Mouse (Mus musculus) limb, embryonic 14.5 days (tissue): ENCODE data around the gene Rpusd3. TPM values are rescaled to one million over a fixed set of nuclear protein-coding genes. Genes with fewer than 3 reads are reported as not detected.

ENCODE experiments used
- ATAC-seq: fragments of 200-750 bp; cut with Nextera tagmentation; 2 replicates; pipeline ENCODE4 v1.8.0; 2017; ENCODE audit warnings: low read depth, moderate number of reproducible peaks, moderate TSS enrichment; ENCODE audit not compliant: low FRiP score
- DNase-seq: peaks from one replicate; pipeline ENCODE4 v3.0.0-alpha.2; 2015; ENCODE audit warnings: low spot score
- H3K27ac ChIP-seq: fragments of 300-500 bp; sonication (generic); replicated peaks from 2 replicates; pipeline ENCODE4 v1.5.1; 2014; ENCODE audit warnings: low read depth, mild to moderate bottlenecking, low read length, moderate library complexity, mixed read lengths
- H3K27me3 ChIP-seq: fragments of 300-500 bp; sonication (generic); 2 replicates; pipeline ENCODE4 v1.6.1; 2014; ENCODE audit warnings: low read length, mixed read lengths; ENCODE audit not compliant: control insufficient read depth, insufficient read depth
- H3K36me3 ChIP-seq: fragments of 300-500 bp; sonication (generic); 2 replicates; pipeline ENCODE4 v1.6.1; 2014; ENCODE audit warnings: mild to moderate bottlenecking, low read length, moderate library complexity, mixed read lengths; ENCODE audit not compliant: control insufficient read depth, insufficient read depth
- H3K4me1 ChIP-seq: fragments of 300-500 bp; sonication (generic); 2 replicates; pipeline ENCODE4 v1.6.1; 2014; ENCODE audit warnings: antibody characterized with exemption, low read length, mixed read lengths; ENCODE audit not compliant: control insufficient read depth, insufficient read depth
- H3K4me2 ChIP-seq: fragments of 300-500 bp; sonication (generic); replicated peaks from 2 replicates; pipeline ENCODE4 v1.6.1; 2014; ENCODE audit warnings: low read depth, mild to moderate bottlenecking, low read length, moderate library complexity; ENCODE audit not compliant: severe bottlenecking
- H3K4me3 ChIP-seq: fragments of 300-500 bp; sonication (generic); replicated peaks from 2 replicates; pipeline ENCODE4 v1.5.1; 2014; ENCODE audit warnings: low read length
- H3K9ac ChIP-seq: fragments of 300-500 bp; sonication (generic); 2 replicates; pipeline ENCODE4 v1.6.1; 2014; ENCODE audit warnings: mild to moderate bottlenecking, low read depth, low read length, moderate library complexity; ENCODE audit not compliant: severe bottlenecking
- H3K9me3 ChIP-seq: fragments of 300-500 bp; sonication (generic); 2 replicates; pipeline ENCODE4 v1.6.1; 2016; ENCODE audit warnings: low read length; ENCODE audit not compliant: control insufficient read depth
- POLR2A ChIP-seq: fragments of 200-500 bp; IDR thresholded peaks from 2 replicates; pipeline ENCODE4 v1.8.0; 2012; ENCODE audit warnings: inconsistent platforms, mild to moderate bottlenecking, moderate library complexity, borderline replicate concordance; ENCODE audit not compliant: insufficient read depth, insufficient read length; ENCODE audit errors: extremely low read depth
- WGBS: fragments of 180-500 bp; shearing (Covaris S2); extraction: QIAGEN DNeasy Blood & Tissue Kit; methylation state at CpG from one replicate; pipeline ENCODE4 v1.1.7; 2014; 5-methylcytosine and 5-hydroxymethylcytosine counted together
- polyA plus RNA-seq, 2 experiments: library from polyadenylated mRNA; depleted of rRNA in 1 of 2; stranded (reverse) in 1 of 2; unstranded in 1 of 2; fragments of >200 nt; fragmentation: Nextera tagmentation in 1 of 2; extraction: Ambion mirVana in 1 of 2; gene quantifications; 2 replicates each; pipeline versions ENCODE4 v1.2.1 to v1.2.3; 2012 to 2014

Gene Rpusd3
- polyA plus RNA-seq, 2 experiments, result 25.1 to 38.9 TPM

- H3K9me3 ChIP-seq, result no peaks in the 10 kb centered on the region
- H3K4me1 ChIP-seq, result no peaks in the 10 kb centered on the region
- H3K36me3 ChIP-seq, result peaks cover 58% of the 10 kb centered on the region
- WGBS, result 96% methylated on average over 3 of the region's 3 CpGs
- H3K4me2 ChIP-seq, result no peak overlapping the region
- H3K4me3 ChIP-seq, result no peak overlapping the region
- ATAC-seq, result no peak
- H3K27me3 ChIP-seq, result no peaks in the 10 kb centered on the region
- H3K27ac ChIP-seq, result no peak overlapping the region
- no peak for DNase-seq
- no peak for TF ChIP-seq POLR2A
- no peak overlapping the region for H3K9ac ChIP-seq
These were observed 28.4 kb downstream of the Rpusd3 start for GRCm38 (mm10) chr6:113390715-113391114.

- no peaks in the 10 kb centered on the region for H3K9me3 ChIP-seq
- H3K9ac ChIP-seq, result no peak within 1 kb of the TSS
- no peak for TF ChIP-seq POLR2A
- H3K4me3 ChIP-seq, result no peak within 1 kb of the TSS
- H3K27ac ChIP-seq, result no peak within 1 kb of the TSS
- WGBS, result 67% methylated on average over 8 of the region's 8 CpGs
- peaks cover 72% of the 10 kb centered on the region for H3K36me3 ChIP-seq
- DNase-seq, result no peak
- H3K4me1 ChIP-seq, result no peaks in the 10 kb centered on the region
- no peak within 1 kb of the TSS for H3K4me2 ChIP-seq
- no peaks in the 10 kb centered on the region for H3K27me3 ChIP-seq
- ATAC-seq, result no peak
These were observed 30.2 kb downstream of the Rpusd3 start, which contains the start of gene Ttll3 for GRCm38 (mm10) chr6:113388960-113389359. TSS of gene Ttll3 (plus strand) at chr6:113389260.

DNA sequence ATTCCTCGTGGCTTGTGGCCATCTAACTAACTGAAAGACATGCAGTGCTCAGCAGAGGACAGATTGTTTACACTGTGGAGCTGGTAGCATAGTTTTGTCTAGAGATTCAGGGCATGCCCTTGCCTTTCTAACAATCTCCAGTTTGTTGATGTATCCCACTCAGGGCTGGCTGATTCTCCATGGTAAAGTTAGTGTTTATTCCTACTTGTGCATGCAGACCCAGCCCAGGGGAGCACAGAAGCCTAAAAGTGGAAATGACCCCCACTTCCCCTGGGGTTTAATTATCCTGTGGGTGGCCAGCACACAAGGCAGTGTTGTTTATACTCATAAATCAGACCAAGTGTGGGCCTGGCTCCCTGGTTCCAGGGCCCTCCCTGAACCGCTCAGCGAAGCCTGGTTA lies 33.1 kb downstream of the Rpusd3 start:
- TF ChIP-seq POLR2A, result no peak
- Histone ChIP-seq H3K4me2 (no peak overlapping the region), H3K9ac (no peak overlapping the region), H3K27ac (no peak overlapping the region), H3K4me3 (no peak overlapping the region), H3K27me3 (no peaks in the 10 kb centered on the region), H3K4me1 (no peaks in the 10 kb centered on the region), H3K36me3 (peaks cover 96% of the 10 kb centered on the region), H3K9me3 (no peaks in the 10 kb centered on the region)
- no peak for DNase-seq
- no peak; the same call in 1 of the 2 replicates for ATAC-seq
- WGBS, result 55% methylated on average over 3 of the region's 3 CpGs

GRCm38 (mm10) chr6:113385160-113385714 lies 33.9 kb downstream of the Rpusd3 start:
- Histone ChIP-seq H3K4me2 (no peak overlapping the region), H3K9ac (no peak overlapping the region), H3K27ac (no peak overlapping the region), H3K27me3 (no peaks in the 10 kb centered on the region), H3K9me3 (no peaks in the 10 kb centered on the region), H3K4me3 (no peak overlapping the region), H3K4me1 (no peaks in the 10 kb centered on the region), H3K36me3 (peaks cover 95% of the 10 kb centered on the region)
- 90% methylated on average over 11 of the region's 11 CpGs for WGBS
- DNase-seq, result no peak
- no peak for ATAC-seq
- no peak for TF ChIP-seq POLR2A

DNA sequence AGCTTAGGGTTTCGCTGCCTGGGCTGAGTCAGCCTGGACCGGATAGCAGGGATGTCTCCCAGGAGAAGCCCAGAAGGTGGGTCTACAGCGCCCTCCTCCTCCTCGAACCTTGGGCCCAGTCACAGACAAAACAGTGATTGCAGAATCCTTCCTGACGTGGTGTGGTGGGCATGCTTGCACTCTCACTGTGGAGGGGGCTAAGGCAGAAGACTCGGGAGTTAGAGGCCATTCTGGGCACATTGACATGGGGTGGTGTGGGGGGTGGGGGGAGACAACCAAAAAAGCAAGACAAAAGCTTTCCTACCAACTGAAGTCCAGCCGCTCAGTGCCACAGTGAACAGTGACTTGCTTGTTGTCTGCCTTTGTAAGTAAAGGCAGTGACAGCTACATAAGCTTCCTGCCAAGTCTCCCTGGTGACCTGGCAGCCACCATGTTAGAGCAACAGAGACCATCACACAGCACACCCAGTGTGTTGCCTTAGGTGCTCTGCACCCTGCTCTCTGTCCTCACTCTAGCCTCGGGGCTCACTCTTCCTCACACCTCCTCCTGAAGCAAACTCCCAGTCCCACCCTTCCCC lies 34.7 kb downstream of the Rpusd3 start:
- Histone ChIP-seq H3K4me2 (no peak overlapping the region), H3K36me3 (peaks cover 90% of the 10 kb centered on the region), H3K27me3 (no peaks in the 10 kb centered on the region), H3K9me3 (no peaks in the 10 kb centered on the region), H3K27ac (no peak overlapping the region), H3K4me3 (no peak overlapping the region), H3K9ac (no peak overlapping the region), H3K4me1 (no peaks in the 10 kb centered on the region)
- no peak for TF ChIP-seq POLR2A
- no peak for ATAC-seq
- DNase-seq, result no peak
- WGBS, result 93% methylated on average over 8 of the region's 8 CpGs
